Mouse (Mus musculus) kidney, adult 2 months (tissue): ENCODE measurements around the gene Serpinb6b. TPM values are rescaled to one million over a fixed set of nuclear protein-coding genes. Genes with fewer than 3 reads are reported as not detected.
A peak's percentile ranks its signal among the peaks of the same experiment; 100 is the strongest.
"Not testable (repeated sequence)": the region's sequence is repeated elsewhere in the genome, so short reads cannot be mapped to it uniquely, and the experiment has no call there.

Experiments
- DNase-seq: peaks from one replicate; pipeline ENCODE4 v3.0.0; 2021
- H3K27ac ChIP-seq: fragments of 200-500 bp; 2 replicates; pipeline ENCODE4 v1.5.1; 2012; ENCODE audit warnings: low read depth, low read length, control low read depth, inconsistent platforms; ENCODE audit not compliant: insufficient read depth
- H3K27me3 ChIP-seq: fragments of 200-500 bp; replicated peaks from 2 replicates; pipeline ENCODE4 v1.6.1; 2012; ENCODE audit warnings: mild to moderate bottlenecking, moderate library complexity, low read length, inconsistent platforms; ENCODE audit not compliant: control insufficient read depth, insufficient read depth
- H3K36me3 ChIP-seq: fragments of 200-500 bp; 2 replicates; pipeline ENCODE4 v1.6.1; 2012; ENCODE audit warnings: mild to moderate bottlenecking, moderate library complexity, low read length, inconsistent platforms; ENCODE audit not compliant: control insufficient read depth, insufficient read depth
- H3K4me1 ChIP-seq: fragments of 200-500 bp; 2 replicates; pipeline ENCODE4 v1.6.1; 2011; ENCODE audit warnings: low read length; ENCODE audit not compliant: control insufficient read depth, insufficient read depth
- H3K4me3 ChIP-seq: fragments of 200-500 bp; 2 replicates; pipeline ENCODE4 v1.5.1; 2011; ENCODE audit warnings: mild to moderate bottlenecking, low read depth, low read length, control low read depth; ENCODE audit not compliant: insufficient read depth
- CTCF ChIP-seq: fragments of 200-500 bp; conservative IDR thresholded peaks from 2 replicates; pipeline ENCODE4 v1.5.1; 2011; ENCODE audit warnings: low read depth, mild to moderate bottlenecking, control low read depth, low read length, moderate library complexity, mixed read lengths; ENCODE audit not compliant: insufficient read depth, insufficient read length
- POLR2A ChIP-seq: fragments of 200-500 bp; IDR thresholded peaks from one replicate; pipeline ENCODE4 v1.6.1; 2011; ENCODE audit warnings: low read depth, low read length, control low read depth
- WGBS: fragments of 180-500 bp; shearing (Covaris S2); methylation state at CpG from one replicate; pipeline ENCODE4 v1.1.7; 2018; 5-methylcytosine and 5-hydroxymethylcytosine counted together
- polyA plus RNA-seq: library from polyadenylated mRNA; depleted of rRNA; stranded (reverse); fragments of >200 nt; gene quantifications from 2 replicates; pipeline ENCODE4 v1.2.3, GENCODE M21; 2012

Serpinb6b gene
- polyA plus RNA-seq, 1 experiment, result 7.1 TPM

GRCm38 (mm10) chr13:32934706-32935381 lies 30.2 kb upstream of the Serpinb6b start:
- no peaks in the 10 kb centered on the region for H3K36me3 ChIP-seq
- H3K4me3 ChIP-seq, result no peak overlapping the region
- no peak for DNase-seq
- 17% methylated on average over 1 of the region's 1 CpGs for WGBS
- TF ChIP-seq POLR2A (no peak), CTCF (no peak)
- no peak overlapping the region for H3K27ac ChIP-seq
- H3K27me3 ChIP-seq, result no peaks in the 10 kb centered on the region
- H3K4me1 ChIP-seq, result no peaks in the 10 kb centered on the region

GRCm38 (mm10) chr13:32938275-32938674 lies 26.7 kb upstream of the Serpinb6b start:
- H3K36me3 ChIP-seq, DNase-seq, H3K4me3 ChIP-seq, H3K4me1 ChIP-seq, H3K27ac ChIP-seq, H3K27me3 ChIP-seq: not testable (repeated sequence)
- 83% methylated on average over 4 of the region's 4 CpGs for WGBS

GRCm38 (mm10) chr13:32939191-32939590 lies 25.8 kb upstream of the Serpinb6b start:
- DNase-seq, H3K4me1 ChIP-seq, H3K27me3 ChIP-seq, H3K4me3 ChIP-seq, H3K27ac ChIP-seq, H3K36me3 ChIP-seq: not testable (repeated sequence)
- 62% methylated on average over 3 of the region's 3 CpGs for WGBS

GRCm38 (mm10) chr13:32956537-32956936 lies 8.5 kb upstream of the Serpinb6b start:
- Histone ChIP-seq H3K36me3 (no peaks in the 10 kb centered on the region), H3K4me1 (no peaks in the 10 kb centered on the region), H3K4me3 (no peak overlapping the region), H3K27ac (no peak overlapping the region), H3K27me3 (no peaks in the 10 kb centered on the region)
- no peak for DNase-seq
- TF ChIP-seq POLR2A, result no peak
- no peak for TF ChIP-seq CTCF
- WGBS, result 59% methylated on average over 4 of the region's 4 CpGs

- no peak for TF ChIP-seq CTCF
- no peak for TF ChIP-seq POLR2A
- no peak overlapping the region for H3K27ac ChIP-seq
Measured at GRCm38 (mm10) chr13:32957917-32958316, 7.1 kb upstream of the Serpinb6b start.

GRCm38 (mm10) chr13:32958521-32958920 lies 6.5 kb upstream of the Serpinb6b start:
- DNase-seq, H3K27ac ChIP-seq, H3K27me3 ChIP-seq, H3K36me3 ChIP-seq, H3K4me3 ChIP-seq, H3K4me1 ChIP-seq: not testable (repeated sequence)
- 80% methylated on average over 7 of the region's 7 CpGs for WGBS

More at GRCm38 (mm10) chr13:32957917-32958316, 7.1 kb upstream of the Serpinb6b start:
- Histone ChIP-seq H3K4me1 (no peaks in the 10 kb centered on the region), H3K36me3 (no peaks in the 10 kb centered on the region), H3K27me3 (no peaks in the 10 kb centered on the region), H3K4me3 (no peak overlapping the region)
- 62% methylated on average over 4 of the region's 4 CpGs for WGBS
- DNase-seq, result peak; percentile 19

- DNase-seq, result no peak
- 64% methylated on average over 9 of the region's 9 CpGs for WGBS
Measured at GRCm38 (mm10) chr13:32963990-32964753, 837 bp upstream of the Serpinb6b start.

More at GRCm38 (mm10) chr13:32963990-32964753, 837 bp upstream of the Serpinb6b start:
- TF ChIP-seq POLR2A (no peak), CTCF (no peak)
- Histone ChIP-seq H3K4me3 (no peak overlapping the region), H3K36me3 (no peaks in the 10 kb centered on the region), H3K4me1 (no peaks in the 10 kb centered on the region), H3K27ac (peak overlapping the region; percentile 45), H3K27me3 (no peaks in the 10 kb centered on the region)
